Mouse (Mus musculus) stomach, postnatal 0 days (tissue): ENCODE data around the gene Dock8. TPM values are rescaled to one million over a fixed set of nuclear protein-coding genes. Genes with fewer than 3 reads are reported as not detected.
"Not testable (repeated sequence)": the region's sequence is repeated elsewhere in the genome, so short reads cannot be mapped to it uniquely, and the experiment has no call there.

Experiments used
- ATAC-seq: fragments of 200-750 bp; cut with Nextera tagmentation; 2 replicates; pipeline ENCODE4 v1.8.0; 2017; ENCODE audit not compliant: low FRiP score, low TSS enrichment
- DNase-seq: peaks from one replicate; pipeline ENCODE4 v3.0.0-alpha.2; 2016; ENCODE audit warnings: low spot score
- H3K27ac ChIP-seq: fragments of 300-500 bp; sonication (generic); replicated peaks from 2 replicates; pipeline ENCODE4 v1.5.1; 2014; ENCODE audit warnings: mild to moderate bottlenecking, control low read depth
- H3K27me3 ChIP-seq: fragments of 300-500 bp; sonication (generic); 2 replicates; pipeline ENCODE4 v1.6.1; 2014; ENCODE audit warnings: low read length; ENCODE audit not compliant: control insufficient read depth, insufficient read depth
- H3K36me3 ChIP-seq: fragments of 300-500 bp; sonication (generic); 2 replicates; pipeline ENCODE4 v1.6.1; 2014; ENCODE audit warnings: low read length, mixed read lengths; ENCODE audit not compliant: control insufficient read depth, insufficient read depth
- H3K4me1 ChIP-seq: fragments of 300-500 bp; sonication (generic); replicated peaks from 2 replicates; pipeline ENCODE4 v1.6.1; 2014; ENCODE audit warnings: antibody characterized with exemption; ENCODE audit not compliant: control insufficient read depth, insufficient read depth
- H3K4me2 ChIP-seq: fragments of 300-500 bp; sonication (generic); replicated peaks from 2 replicates; pipeline ENCODE4 v1.6.1; 2014; ENCODE audit warnings: low read depth, mild to moderate bottlenecking, control low read depth, moderate library complexity
- H3K4me3 ChIP-seq: fragments of 300-500 bp; sonication (generic); 2 replicates; pipeline ENCODE4 v1.5.1; 2014; ENCODE audit warnings: low read depth, low read length, control low read depth
- H3K9ac ChIP-seq: fragments of 300-500 bp; sonication (generic); 2 replicates; pipeline ENCODE4 v1.6.1; 2014; ENCODE audit warnings: mild to moderate bottlenecking, low read length, control low read depth, mixed read lengths
- H3K9me3 ChIP-seq: fragments of 300-500 bp; sonication (generic); 2 replicates; pipeline ENCODE4 v1.6.1; 2016; ENCODE audit warnings: low read length; ENCODE audit not compliant: control insufficient read depth
- CTCF ChIP-seq: IDR thresholded peaks from 2 replicates; pipeline ENCODE4 v1.5.1; 2016; ENCODE audit warnings: antibody characterized with exemption, low read depth, mild to moderate bottlenecking, moderate library complexity
- EP300 ChIP-seq: optimal IDR thresholded peaks from 2 replicates; pipeline ENCODE3; 2016; ENCODE audit warnings: antibody characterized with exemption
- WGBS: fragments of 180-500 bp; shearing (Covaris S2); extraction: QIAGEN DNeasy Blood & Tissue Kit; methylation state at CpG from one replicate; pipeline ENCODE4 v1.1.7; 2014; 5-methylcytosine and 5-hydroxymethylcytosine counted together
- polyA plus RNA-seq: library from polyadenylated mRNA; unstranded; fragments of >200 nt; fragmentation: Nextera tagmentation; extraction: Ambion mirVana; gene quantifications from 2 replicates; pipeline ENCODE4 v1.2.1, GENCODE M21; 2015

Gene Dock8
- polyA plus RNA-seq, 1 experiment from 2014 or later = 3.4 TPM

GRCm38 (mm10) chr19:25003810-25004209, 4.5 kb downstream of the Dock8 start:
- H3K9ac ChIP-seq = no peak overlapping the region
- no peaks in the 10 kb centered on the region for H3K36me3 ChIP-seq
- no peak overlapping the region for H3K4me2 ChIP-seq
- H3K27me3 ChIP-seq = no peaks in the 10 kb centered on the region
- ATAC-seq (no peak), DNase-seq (no peak)
- TF ChIP-seq CTCF = no peak
- TF ChIP-seq EP300 = no peak
- 28% methylated on average over 4 of the region's 4 CpGs for WGBS
- no peak overlapping the region for H3K27ac ChIP-seq
- H3K4me1 ChIP-seq = no peaks in the 10 kb centered on the region
- no peaks in the 10 kb centered on the region for H3K9me3 ChIP-seq
- H3K4me3 ChIP-seq = no peak overlapping the region

GRCm38 (mm10) chr19:25006686-25007085, 7.4 kb downstream of the Dock8 start:
- WGBS = 78% methylated on average over 1 of the region's 1 CpGs
- TF ChIP-seq EP300 (no peak), CTCF (no peak)
- Histone ChIP-seq H3K4me2 (no peak overlapping the region), H3K4me3 (no peak overlapping the region), H3K9me3 (no peaks in the 10 kb centered on the region), H3K27ac (no peak overlapping the region), H3K4me1 (no peaks in the 10 kb centered on the region), H3K9ac (no peak overlapping the region), H3K36me3 (no peaks in the 10 kb centered on the region), H3K27me3 (no peaks in the 10 kb centered on the region)
- ATAC-seq (no peak), DNase-seq (no peak)

GRCm38 (mm10) chr19:25008509-25008908, 9.2 kb downstream of the Dock8 start:
- 95% methylated on average over 2 of the region's 2 CpGs for WGBS
- Histone ChIP-seq H3K9ac (no peak overlapping the region), H3K27me3 (no peaks in the 10 kb centered on the region), H3K4me2 (no peak overlapping the region), H3K4me1 (no peaks in the 10 kb centered on the region), H3K27ac (no peak overlapping the region), H3K4me3 (no peak overlapping the region), H3K36me3 (no peaks in the 10 kb centered on the region), H3K9me3 (no peaks in the 10 kb centered on the region)
- TF ChIP-seq EP300 = no peak
- no peak for TF ChIP-seq CTCF
- no peak for ATAC-seq
- no peak for DNase-seq

- no peak for TF ChIP-seq EP300
- no peaks in the 10 kb centered on the region for H3K36me3 ChIP-seq
- no peaks in the 10 kb centered on the region for H3K9me3 ChIP-seq
- WGBS = 84% methylated on average over 6 of the region's 6 CpGs
- H3K4me3 ChIP-seq = no peak overlapping the region
- H3K27ac ChIP-seq = no peak overlapping the region
- ATAC-seq (no peak), DNase-seq (no peak)
- no peak overlapping the region for H3K4me2 ChIP-seq
- H3K27me3 ChIP-seq = no peaks in the 10 kb centered on the region
- no peak overlapping the region for H3K9ac ChIP-seq
- no peaks in the 10 kb centered on the region for H3K4me1 ChIP-seq
Observed at GRCm38 (mm10) chr19:25022766-25023165, 23.4 kb downstream of the Dock8 start.

GRCm38 (mm10) chr19:25031765-25032164, 32.4 kb downstream of the Dock8 start:
- no peak overlapping the region for H3K9ac ChIP-seq
- ATAC-seq (no peak), DNase-seq (no peak)
- no peaks in the 10 kb centered on the region for H3K4me1 ChIP-seq
- no peak for TF ChIP-seq EP300
- TF ChIP-seq CTCF = no peak
- H3K36me3 ChIP-seq = no peaks in the 10 kb centered on the region
- H3K27ac ChIP-seq = no peak overlapping the region
- 77% methylated on average over 4 of the region's 4 CpGs for WGBS
- no peaks in the 10 kb centered on the region for H3K9me3 ChIP-seq
- H3K4me2 ChIP-seq = no peak overlapping the region
- no peaks in the 10 kb centered on the region for H3K27me3 ChIP-seq
- H3K4me3 ChIP-seq = no peak overlapping the region

- not testable (repeated sequence) for H3K9me3 ChIP-seq, H3K4me1 ChIP-seq, H3K27me3 ChIP-seq, DNase-seq, H3K36me3 ChIP-seq, H3K27ac ChIP-seq, H3K9ac ChIP-seq, H3K4me3 ChIP-seq, H3K4me2 ChIP-seq, ATAC-seq
- 67% methylated on average over 5 of the region's 18 CpGs for WGBS
Observed at GRCm38 (mm10) chr19:25033008-25033407, 33.7 kb downstream of the Dock8 start.

- no peak overlapping the region for H3K9ac ChIP-seq
- no peaks in the 10 kb centered on the region for H3K36me3 ChIP-seq
- DNase-seq = no peak
- no peaks in the 10 kb centered on the region for H3K4me1 ChIP-seq
- H3K9me3 ChIP-seq = no peaks in the 10 kb centered on the region
- TF ChIP-seq EP300 (no peak), CTCF (no peak)
- H3K4me3 ChIP-seq = no peak overlapping the region
- H3K27me3 ChIP-seq = no peaks in the 10 kb centered on the region
- no peak overlapping the region for H3K4me2 ChIP-seq
- ATAC-seq = no peak
- WGBS = 83% methylated on average over 6 of the region's 6 CpGs
- no peak overlapping the region for H3K27ac ChIP-seq
Observed at GRCm38 (mm10) chr19:25035825-25036224, 36.5 kb downstream of the Dock8 start.
